Mouse (Mus musculus) sigmoid colon, adult 10 weeks (tissue): ENCODE measurements around the gene Shisal2a. TPM values are rescaled to one million over a fixed set of nuclear protein-coding genes. Genes with fewer than 3 reads are reported as not detected.

Experiments
- polyA plus RNA-seq: library from polyadenylated mRNA; stranded (reverse); fragments of 350-450 nt; fragmentation: Illumina TruSeq; extraction: RNeasy Lipid Tissue Mini Kit (QIAGEN cat#74804); gene quantifications from one replicate; pipeline ENCODE4 v1.2.3, GENCODE M21; 2014; ENCODE audit warnings: low read depth, low replicate concordance

Shisal2a gene
- polyA plus RNA-seq = not detected

DNA sequence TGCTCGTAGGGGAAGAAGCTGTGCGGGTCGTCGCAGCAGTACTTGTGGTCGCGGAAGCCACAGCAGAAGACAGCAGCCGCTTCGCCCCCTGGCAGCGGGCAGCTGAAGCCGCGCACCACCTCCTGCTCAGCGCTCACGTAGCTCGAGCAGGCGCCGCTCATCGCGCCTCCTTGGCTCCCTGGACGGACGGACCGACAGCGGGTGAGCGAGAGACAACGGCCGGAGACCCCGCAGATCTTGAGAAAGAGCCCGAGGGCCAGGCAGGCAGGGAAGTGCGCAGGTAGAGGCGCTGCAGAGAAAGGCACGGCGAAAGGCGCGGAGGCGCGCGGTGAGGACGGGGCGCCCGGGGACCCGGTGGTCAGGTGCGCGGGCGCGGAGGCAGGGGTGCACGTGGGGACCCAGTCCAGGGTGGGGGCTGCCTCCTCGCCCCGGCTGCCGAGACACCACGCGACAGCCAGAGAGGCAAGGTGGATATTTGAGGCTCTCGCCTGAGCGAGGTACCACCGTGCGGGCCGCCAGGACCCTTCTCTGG is at the start of gene Shisal2a:
Shisal2a (minus strand) TSS at position 167 of the 532 bp plus-strand sequence.

DNA sequence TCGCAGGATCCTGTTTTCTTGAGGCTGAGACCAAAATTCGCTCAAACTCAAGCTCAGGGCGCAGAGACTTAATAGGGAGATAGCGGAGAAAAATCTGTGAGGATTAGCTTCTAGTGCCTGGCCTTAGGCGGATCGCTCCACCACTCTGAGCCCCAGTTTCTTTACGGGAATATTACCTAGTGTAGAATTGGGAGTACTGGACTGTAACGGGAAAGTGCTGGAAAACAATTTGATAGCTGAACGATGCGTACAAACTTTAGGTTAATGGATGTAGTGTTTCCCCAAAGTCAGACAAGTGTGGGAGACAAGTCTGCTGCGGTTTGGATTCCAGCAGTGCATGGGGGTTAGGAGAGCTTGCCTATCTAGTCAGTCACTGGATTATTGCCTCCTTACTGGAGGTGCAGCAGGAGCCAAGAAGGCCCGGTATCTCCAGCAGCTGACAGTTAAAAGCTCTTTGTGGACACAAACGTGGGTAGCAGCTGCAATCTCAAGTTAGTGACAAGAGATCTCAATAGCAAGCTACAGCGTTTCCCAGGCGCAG is 23.8 kb upstream of the Shisal2a start, which contains the start of gene Gpx7:
Gpx7 (minus strand) TSS at position 101 of the 541 bp plus-strand sequence.

DNA sequence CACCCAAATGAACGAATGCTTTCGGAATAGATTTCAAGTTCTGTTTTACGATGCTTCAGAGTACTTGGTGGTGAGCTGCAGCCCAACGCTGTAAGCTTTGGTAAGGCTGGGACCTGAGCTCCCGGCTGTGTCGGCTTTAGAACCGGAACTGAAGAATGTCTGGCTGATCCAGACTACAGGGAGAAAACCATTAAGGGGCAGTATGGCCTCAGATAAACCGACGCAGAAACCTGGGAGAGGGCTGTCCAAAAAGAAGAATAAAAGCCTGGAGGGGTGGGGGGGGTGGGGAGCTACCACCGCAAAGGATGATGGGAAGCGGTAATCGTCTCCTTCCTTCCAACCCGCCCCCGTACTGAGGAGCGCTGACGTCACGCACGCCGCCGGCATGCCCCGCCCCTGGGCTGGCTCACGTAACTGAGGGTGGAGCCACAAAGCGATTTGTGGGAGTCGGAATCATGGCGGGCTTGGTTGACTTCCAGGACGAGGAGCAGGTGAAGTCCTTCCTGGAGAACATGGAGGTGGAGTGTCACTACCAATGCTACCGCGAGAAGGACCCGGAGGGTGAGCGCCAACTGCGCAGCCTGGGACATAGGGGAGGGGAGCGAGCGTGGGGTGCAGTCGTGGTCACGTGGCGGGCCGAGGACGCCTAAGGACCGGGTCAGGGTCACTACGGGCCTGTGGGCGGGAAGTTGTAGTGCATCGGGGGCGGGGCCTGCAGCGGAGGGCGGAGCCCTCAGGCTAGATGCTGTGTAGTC is 55.2 kb downstream of the Shisal2a start, which contains the start of gene Coa7:
Coa7 (plus strand) TSS at position 411 of the 755 bp plus-strand sequence.

Other genes starting within 250 kb of the Shisal2a start
- gene Scp2, start 238.4 kb downstream of the Shisal2a start, polyA plus RNA-seq = 295 TPM
- 6.5 TPM for gene Echdc2, start 217.9 kb downstream of the Shisal2a start, polyA plus RNA-seq
- not detected for gene Zyg11a, start 165.3 kb downstream of the Shisal2a start, polyA plus RNA-seq
- gene Zyg11b, start 82.3 kb downstream of the Shisal2a start, polyA plus RNA-seq = 54.5 TPM
- gene Coa7, start 55.2 kb downstream of the Shisal2a start, polyA plus RNA-seq = 7.8 TPM
- gene Gpx7, start 23.6 kb upstream of the Shisal2a start, polyA plus RNA-seq = 0.82 TPM
- gene Tut4, start 76.1 kb upstream of the Shisal2a start, polyA plus RNA-seq = 62.6 TPM
- gene Prpf38a, start 196.0 kb upstream of the Shisal2a start, polyA plus RNA-seq = 68.6 TPM
- 6.3 TPM for gene Orc1, start 196.1 kb upstream of the Shisal2a start, polyA plus RNA-seq
- gene Cc2d1b, start 236.6 kb upstream of the Shisal2a start, polyA plus RNA-seq = 64.3 TPM